Comparison of ENCODE assay signal across 8 mouse cellular contexts in genomic region chr2:151008939-151009509, GRCm38 (mm10). TPM values are rescaled to one million over a fixed set of nuclear protein-coding genes. Genes with fewer than 3 reads are reported as not detected.
DNase-seq lines count a peak whose midpoint lies in the region; ATAC-seq lines count a peak whose summit lies in the region.

No protein-coding gene starts in this region.

- DNase-seq in adipocyte (ENCODE audit: low spot score), result peak; percentile 81
- peak; percentile 70 to 77 for DNase-seq in cerebellum, postnatal 14 days
- peak; percentile 54 to 61 for DNase-seq in frontal cortex, postnatal 25 days (ENCODE audit: low spot score in 2 of 2)
- DNase-seq in left cerebral cortex, adult 8-10 months (ENCODE audit: low spot score in 2 of 2), result peak; percentile 60 to 61
- DNase-seq in right cerebral cortex, postnatal 14 days, result peak; percentile 81
- DNase-seq in natural killer cell, adult 2 months (ENCODE audit: low spot score in 2 of 2), result no peak

- H3K27me3 ChIP-seq in hindbrain, embryonic 16.5 days (replicated peaks; ENCODE audit: control insufficient read depth, insufficient read depth, low read length), result no peaks in the 10 kb centered on the region

- peaks cover 7% of the 10 kb centered on the region; the same call in 1 of the 2 replicates for H3K4me1 ChIP-seq in hindbrain, embryonic 16.5 days (ENCODE audit: control insufficient read depth, insufficient read depth, low read depth, low read length)

- WGBS in hindbrain, embryonic 16.5 days, result under 1% methylated on average over 37 of the region's 57 CpGs
- WGBS in macrophage (ENCODE audit: missing documents), result under 1% methylated on average over 57 of the region's 57 CpGs

- H3K9ac ChIP-seq in hindbrain, embryonic 16.5 days (ENCODE audit: low read depth, low read length), result peak overlapping the region; percentile 92

- H3K36me3 ChIP-seq in hindbrain, embryonic 16.5 days (ENCODE audit: control insufficient read depth, insufficient read depth, low read length), result no peaks in the 10 kb centered on the region
- H3K36me3 ChIP-seq in macrophage (ENCODE audit: inconsistent target), result no peaks in the 10 kb centered on the region

- no peaks in the 10 kb centered on the region for H3K79me2 ChIP-seq in macrophage (ENCODE audit: inconsistent target)

- H3K27ac ChIP-seq in hindbrain, embryonic 16.5 days (ENCODE audit: low read depth, low read length), result peak overlapping the region; percentile 78
- H3K27ac ChIP-seq in macrophage, result no peak overlapping the region

- no peaks in the 10 kb centered on the region for H3K9me3 ChIP-seq in hindbrain, embryonic 16.5 days (ENCODE audit: control insufficient read depth, low read length)

- H3K4me2 ChIP-seq in hindbrain, embryonic 16.5 days (ENCODE audit: low read length), result peak overlapping the region; percentile 97

- peak; percentile 99 for ATAC-seq in hindbrain, embryonic 16.5 days

- peak overlapping the region; percentile 86 for H3K4me3 ChIP-seq in hindbrain, embryonic 16.5 days (ENCODE audit: low read length)
- H3K4me3 ChIP-seq in macrophage (ENCODE audit: inconsistent target), result peak overlapping the region; percentile 22

RNA-seq across cellular contexts. Expression of gene Ninl, which starts 30.2 kb away (rescaled TPM):
- 3.6 and 4.6 TPM in 2 replicates for polyA plus RNA-seq in hindbrain, embryonic 16.5 days (2015; fragmentation: Nextera tagmentation; extraction: Ambion mirVana)
- total RNA-seq in left cerebral cortex, adult 8-10 months (2022), result 10 to 100 TPM in 1 of 4 experiments, 1 to 10 TPM in 3; 5.8 to 10.5 (median 7.6) TPM
- total RNA-seq in macrophage (2018; cell fraction: chromatin; rRNA removed), result 10 to 100 TPM in 1 of 26 experiments, 1 to 10 TPM in 25; 1.0 to 10.1 (median 4.1) TPM
- total RNA-seq in macrophage (2018; cell fraction: cytosol; rRNA removed), result 1 to 10 TPM in 3 of 26 experiments, under 1 TPM in 23; 0.27 to 1.4 (median 0.68) TPM
- 1 to 10 TPM in 21 of 26 experiments, under 1 TPM in 5; 0.60 to 4.2 (median 1.7) TPM for total RNA-seq in macrophage (2018; cell fraction: nucleus; rRNA removed)
- 0.66 to 1.2 TPM (median 0.89 TPM) in 3 replicates for polyA plus RNA-seq in macrophage (2018)

RNA-seq across cellular contexts. Expression of gene Nanp, which starts 30.2 kb away (rescaled TPM):
- 32.7 and 36.1 TPM in 2 replicates for polyA plus RNA-seq in hindbrain, embryonic 16.5 days (2015; fragmentation: Nextera tagmentation; extraction: Ambion mirVana)
- 10 to 100 TPM; 23.4 to 27.2 (median 26.3) TPM for total RNA-seq in left cerebral cortex, adult 8-10 months (2022)
- 10 to 100 TPM in 2 of 26 experiments, 1 to 10 TPM in 18, not detected in 6; 1.3 to 12.0 (median 4.1) TPM for total RNA-seq in macrophage (2018; cell fraction: chromatin; rRNA removed)
- total RNA-seq in macrophage (2018; cell fraction: cytosol; rRNA removed), result 10 to 100 TPM in 9 of 26 experiments, 1 to 10 TPM in 17; 2.6 to 12.4 (median 8.2) TPM
- 10 to 100 TPM in 6 of 26 experiments, 1 to 10 TPM in 19, not detected in 1; 1.1 to 13.6 (median 3.5) TPM for total RNA-seq in macrophage (2018; cell fraction: nucleus; rRNA removed)
- 11.5 to 13.8 TPM (median 13.1 TPM) in 3 replicates for polyA plus RNA-seq in macrophage (2018)

Comparison
In these comparisons a context has a peak if more than half of its experiments do, and no peak if none do; other contexts are left out.
1. DNase-seq: peak in adipocyte (single experiment), cerebellum, postnatal 14 days (2 of 2), frontal cortex, postnatal 25 days (2 of 2), left cerebral cortex, adult 8-10 months (2 of 2) and right cerebral cortex, postnatal 14 days (single experiment); none in natural killer cell, adult 2 months (0 of 2).